ENCODE assay signal across 9 mouse cellular contexts in the genomic region with DNA sequence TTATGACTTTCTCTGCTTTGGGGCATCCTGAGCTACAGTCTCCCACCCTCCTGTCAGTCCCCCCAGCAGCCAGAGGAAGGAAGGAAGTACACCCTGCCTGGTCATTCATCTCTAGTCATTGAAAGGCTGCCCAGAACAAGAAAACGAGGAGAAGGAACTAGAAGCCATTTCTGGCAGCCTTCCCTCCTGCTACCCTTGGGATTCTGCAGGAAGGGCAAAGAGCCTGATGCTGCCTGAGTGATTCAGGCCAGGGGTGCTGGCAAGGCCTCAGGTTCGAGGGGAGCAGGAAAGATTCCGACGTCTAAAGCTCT.
DNase-seq lines count a peak whose midpoint lies in the region; ATAC-seq lines count a peak whose summit lies in the region.
"Had no signal": no experiment of that assay in that cellular context is flagged by ENCODE, and none has a peak within 500 bp of the region (broad histone marks: within the 10 kb centered on the region; RNA-seq: fewer than 3 reads in every experiment).

No protein-coding gene starts in this region.

- no peaks in the 10 kb centered on the region for H3K9me3 ChIP-seq in hindbrain, embryonic 14.5 days (ENCODE audit: control insufficient read depth, low read length)
- no peaks in the 10 kb centered on the region for H3K9me3 ChIP-seq in liver, embryonic 12.5 days (replicated peaks)
- H3K9me3 ChIP-seq: midbrain, embryonic 12.5 days had no signal

- no peaks in the 10 kb centered on the region for H3K27me3 ChIP-seq in hindbrain, embryonic 14.5 days (ENCODE audit: control insufficient read depth, insufficient read depth, low read length)
- H3K27me3 ChIP-seq in liver, embryonic 12.5 days (replicated peaks), result no peaks in the 10 kb centered on the region
- H3K27me3 ChIP-seq: midbrain, embryonic 12.5 days had no signal

- peak; percentile 96 for DNase-seq in heart, adult 11 months
- no peak for DNase-seq in heart, postnatal 25 days (ENCODE audit: low spot score)
- peak; percentile 89 for DNase-seq in cerebellum, adult 9-10 months
- DNase-seq in hindbrain, embryonic 14.5 days (ENCODE audit: low spot score), result no peak
- DNase-seq in layer of hippocampus, postnatal 36 days, result peak; percentile 46 to 53
- DNase-seq in urinary bladder, postnatal 25 days (ENCODE audit: low spot score), result no peak
- DNase-seq in thymus, postnatal 14 days, result no peak

- H3K4me2 ChIP-seq in hindbrain, embryonic 14.5 days (replicated peaks), result no peak overlapping the region
- no peak overlapping the region for H3K4me2 ChIP-seq in liver, embryonic 12.5 days
- H3K4me2 ChIP-seq: midbrain, embryonic 12.5 days had no signal

- H3K4me3 ChIP-seq in hindbrain, embryonic 14.5 days (replicated peaks; ENCODE audit: low read length), result no peak overlapping the region
- H3K4me3 ChIP-seq in liver, embryonic 12.5 days, result no peak overlapping the region
- H3K4me3 ChIP-seq: midbrain, embryonic 12.5 days had no signal

- H3K36me3 ChIP-seq in hindbrain, embryonic 14.5 days (replicated peaks; ENCODE audit: control insufficient read depth, insufficient read depth), result no peaks in the 10 kb centered on the region
- H3K36me3 ChIP-seq in liver, embryonic 12.5 days, result peaks cover 3% of the 10 kb centered on the region; the same call in 1 of the 2 replicates
- H3K36me3 ChIP-seq: midbrain, embryonic 12.5 days had no signal

- peaks cover 31% of the 10 kb centered on the region for H3K4me1 ChIP-seq in hindbrain, embryonic 14.5 days (replicated peaks; ENCODE audit: control insufficient read depth, insufficient read depth, low read length)
- H3K4me1 ChIP-seq in liver, embryonic 12.5 days, result no peaks in the 10 kb centered on the region

- WGBS in hindbrain, embryonic 14.5 days, result 52% methylated on average over 4 of the region's 4 CpGs
- WGBS in liver, embryonic 12.5 days (ENCODE audit: insufficient replicate concordance), result 43% methylated on average over 4 of the region's 4 CpGs

- intact Hi-C loops in heart, postnatal 25 days (cut with DNase I), result no loop called here

- ATAC-seq in hindbrain, embryonic 14.5 days (ENCODE audit: low FRiP score), result no peak
- no peak for ATAC-seq in liver, embryonic 12.5 days

- H3K9ac ChIP-seq in hindbrain, embryonic 14.5 days, result no peak overlapping the region
- H3K9ac ChIP-seq in liver, embryonic 12.5 days, result no peak overlapping the region
- H3K9ac ChIP-seq: midbrain, embryonic 12.5 days had no signal

- H3K27ac ChIP-seq in hindbrain, embryonic 14.5 days, result peak overlapping the region; percentile 65
- H3K27ac ChIP-seq in liver, embryonic 12.5 days, result no peak overlapping the region
- H3K27ac ChIP-seq: midbrain, embryonic 12.5 days had no signal

Comparison
In these comparisons a context has a peak if more than half of its experiments do, and no peak if none do; other contexts are left out.
1. DNase-seq: peak in heart, adult 11 months (single experiment), cerebellum, adult 9-10 months (single experiment) and layer of hippocampus, postnatal 36 days (2 of 2); none in heart, postnatal 25 days (single experiment), hindbrain, embryonic 14.5 days (single experiment), urinary bladder, postnatal 25 days (single experiment) and thymus, postnatal 14 days (single experiment).